Mouse (Mus musculus): ENCODE results near the gene Stab2. TPM values are rescaled to one million over a fixed set of nuclear protein-coding genes. Genes with fewer than 3 reads are reported as not detected.
A peak's percentile ranks its signal among the peaks of the same experiment; 100 is the strongest.

Gene Stab2
- polyA plus RNA-seq, 1 experiment from 2014 or later: 16.3 TPM

DNA sequence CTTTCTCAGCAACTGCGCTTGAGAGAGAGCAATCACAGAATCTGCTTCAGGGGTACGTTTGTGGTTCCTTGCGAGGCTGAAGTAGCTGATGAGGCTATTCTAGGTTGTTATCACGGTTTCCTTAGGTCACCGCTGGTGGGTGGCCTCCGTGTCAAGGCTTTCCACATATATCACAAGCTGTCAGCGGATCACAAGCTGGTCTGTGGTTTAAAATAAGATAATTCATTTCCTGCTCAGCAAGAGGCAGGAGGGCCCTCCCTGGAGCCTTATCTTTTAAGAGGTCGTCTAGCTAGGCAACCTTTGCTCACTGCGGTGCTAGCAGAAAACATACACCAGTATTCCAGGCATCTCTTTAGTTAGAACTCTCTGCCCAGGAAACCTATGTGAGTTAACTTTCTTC is 17.2 kb downstream of the Stab2 start:
- 0 out of 2 replicates have a peak, but pooled peaks cover 4% of the 10 kb centered on the region for H3K27me3 ChIP-seq
- 0 out of 2 replicates have a peak, but pooled peaks cover 6% of the 10 kb centered on the region for H3K4me1 ChIP-seq (replicated peaks)
- H3K27ac ChIP-seq: no peak overlapping the region; the same call in 1 of the 2 replicates
- no peak overlapping the region for H3K9ac ChIP-seq
- H3K4me3 ChIP-seq (replicated peaks): no peak overlapping the region
- H3K9me3 ChIP-seq (replicated peaks): no peaks in the 10 kb centered on the region
- ATAC-seq (ENCODE audit: low read depth) (peak; percentile 78), DNase-seq (peak; percentile 10)
- no peak overlapping the region for H3K4me2 ChIP-seq
- 8% methylated on average over 9 of the region's 9 CpGs for WGBS (ENCODE audit: insufficient replicate concordance)
- no peaks in the 10 kb centered on the region for H3K36me3 ChIP-seq

DNA sequence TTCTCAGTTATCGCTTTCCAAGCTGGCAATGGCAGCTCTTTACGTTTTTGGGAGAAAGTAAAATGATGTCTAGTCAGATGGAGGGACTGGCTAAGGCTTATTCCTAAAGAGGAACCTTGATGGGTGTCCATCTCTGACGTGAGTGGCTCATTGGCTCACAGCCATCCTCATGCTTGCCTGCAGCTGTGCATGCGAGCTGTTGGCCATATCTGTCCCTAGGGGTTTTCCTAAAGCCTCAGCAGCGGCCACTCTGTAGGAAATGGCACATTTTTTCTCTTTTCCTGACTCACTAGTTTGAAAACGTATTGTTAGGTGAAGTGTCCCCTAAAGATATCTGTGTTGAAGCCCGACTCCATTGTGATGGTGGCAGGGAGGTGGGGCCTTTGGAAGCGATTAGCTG is 18.0 kb downstream of the Stab2 start:
- no peak for DNase-seq
- H3K27me3 ChIP-seq: 0 out of 2 replicates have a peak, but pooled peaks cover 4% of the 10 kb centered on the region
- ATAC-seq (ENCODE audit: low read depth): no peak

DNA sequence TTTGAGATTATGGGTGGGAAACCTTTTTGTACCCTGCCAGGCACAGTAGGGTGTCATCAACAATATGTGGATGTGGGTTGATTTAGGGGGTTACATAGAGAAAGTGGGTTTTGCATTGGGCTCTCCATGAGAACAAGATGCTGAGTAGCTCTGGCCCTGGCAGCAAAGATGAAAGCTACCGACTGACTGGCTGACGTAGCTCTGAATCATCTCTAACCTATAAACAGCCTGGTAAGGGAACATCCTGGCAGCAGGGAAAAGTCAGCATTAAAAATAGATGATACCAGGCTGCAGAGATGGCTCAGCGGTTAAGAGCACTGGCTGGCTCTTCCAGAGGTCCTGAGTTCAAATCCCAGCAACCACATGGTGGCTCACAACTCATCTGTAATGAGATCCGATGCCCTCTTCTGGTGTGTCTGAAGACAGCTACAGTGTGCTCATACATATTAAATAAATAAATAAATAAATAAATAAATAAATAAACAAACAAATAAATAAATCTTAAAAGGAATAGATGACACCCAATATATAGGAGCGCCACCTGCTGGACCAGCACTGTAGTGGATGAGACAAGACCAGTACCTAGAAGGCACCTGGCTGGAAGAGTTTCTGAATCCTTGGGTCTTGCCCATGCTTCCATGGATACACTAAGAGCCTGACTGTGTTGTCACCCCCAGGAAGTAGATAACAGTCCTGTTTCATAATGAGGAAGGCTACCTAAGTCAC is 31.7 kb downstream of the Stab2 start:
- ATAC-seq (ENCODE audit: low read depth) (no peak), DNase-seq (no peak)
- no peaks in the 10 kb centered on the region for H3K36me3 ChIP-seq
- 65% methylated on average over 5 of the region's 5 CpGs for WGBS (ENCODE audit: insufficient replicate concordance)
- H3K9ac ChIP-seq: no peak overlapping the region
- H3K27me3 ChIP-seq: no peaks in the 10 kb centered on the region
- no peaks in the 10 kb centered on the region for H3K9me3 ChIP-seq (replicated peaks)
- H3K4me2 ChIP-seq: no peak overlapping the region
- H3K4me1 ChIP-seq (replicated peaks): no peaks in the 10 kb centered on the region
- H3K27ac ChIP-seq: no peak overlapping the region
- H3K4me3 ChIP-seq (replicated peaks): no peak overlapping the region

More for the DNA sequence above, 18.0 kb downstream of the Stab2 start:
- H3K27ac ChIP-seq: no peak overlapping the region
- H3K4me2 ChIP-seq: no peak overlapping the region
- H3K9me3 ChIP-seq (replicated peaks): no peaks in the 10 kb centered on the region
- H3K9ac ChIP-seq: no peak overlapping the region
- H3K4me3 ChIP-seq (replicated peaks): no peak overlapping the region
- no peaks in the 10 kb centered on the region for H3K36me3 ChIP-seq
- 29% methylated on average over 8 of the region's 8 CpGs for WGBS (ENCODE audit: insufficient replicate concordance)
- H3K4me1 ChIP-seq (replicated peaks): 0 out of 2 replicates have a peak, but pooled peaks cover 6% of the 10 kb centered on the region

DNA sequence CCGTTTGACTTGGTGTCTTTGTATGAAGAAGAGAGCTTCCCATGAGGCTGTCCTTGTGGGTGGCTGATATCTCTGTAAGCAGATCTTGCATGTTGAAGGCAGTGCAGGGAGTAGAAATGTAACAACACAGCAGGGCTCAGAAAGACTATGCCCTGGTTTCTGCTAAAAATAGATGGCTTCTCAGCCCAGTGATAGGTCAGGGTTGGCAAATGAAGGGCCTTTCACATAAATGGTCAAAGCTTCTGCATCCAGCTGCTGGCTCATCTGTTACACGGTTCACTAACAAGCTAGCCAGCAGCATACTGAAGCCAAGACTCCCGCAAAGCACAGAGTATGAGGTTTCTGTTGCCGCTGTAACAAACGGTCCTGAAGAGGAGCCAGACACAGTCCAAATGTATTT is 34.5 kb downstream of the Stab2 start:
- 62% methylated on average over 5 of the region's 5 CpGs for WGBS (ENCODE audit: insufficient replicate concordance)
- Histone ChIP-seq H3K27me3 (no peaks in the 10 kb centered on the region), H3K4me3 (replicated peaks) (no peak overlapping the region), H3K9me3 (replicated peaks) (no peaks in the 10 kb centered on the region), H3K9ac (no peak overlapping the region), H3K36me3 (no peaks in the 10 kb centered on the region), H3K4me2 (no peak overlapping the region), H3K4me1 (replicated peaks) (no peaks in the 10 kb centered on the region), H3K27ac (no peak overlapping the region)
- DNase-seq (no peak), ATAC-seq (ENCODE audit: low read depth) (no peak)

DNA sequence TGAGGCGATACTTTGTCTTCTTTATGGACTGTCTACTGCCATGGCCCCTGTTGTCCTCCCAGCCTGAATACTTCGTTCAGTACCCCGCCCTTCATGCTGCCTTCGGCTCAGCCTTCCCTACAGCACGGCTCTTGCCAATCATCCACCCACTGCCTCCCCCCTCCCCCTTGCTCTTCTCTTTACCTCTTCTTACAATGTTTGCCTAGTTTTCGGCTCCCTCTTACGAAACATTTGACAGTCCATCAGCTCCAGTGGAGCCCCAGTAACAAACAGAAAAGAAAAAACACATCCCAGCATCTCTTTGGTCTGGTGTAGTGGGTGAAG is 35.4 kb downstream of the Stab2 start:
- H3K27me3 ChIP-seq: no peaks in the 10 kb centered on the region
- H3K4me1 ChIP-seq (replicated peaks): no peaks in the 10 kb centered on the region
- WGBS (ENCODE audit: insufficient replicate concordance): 35% methylated on average over 7 of the region's 7 CpGs
- H3K4me3 ChIP-seq (replicated peaks): 0 out of 2 replicates have a peak overlapping the region, but pooled peaks have one; percentile 11
- ATAC-seq (ENCODE audit: low read depth) (peak; percentile 70), DNase-seq (no peak)
- no peak overlapping the region for H3K27ac ChIP-seq
- H3K36me3 ChIP-seq: no peaks in the 10 kb centered on the region
- H3K9ac ChIP-seq: no peak overlapping the region
- peak overlapping the region; percentile 39 for H3K4me2 ChIP-seq
- no peaks in the 10 kb centered on the region for H3K9me3 ChIP-seq (replicated peaks)

DNA sequence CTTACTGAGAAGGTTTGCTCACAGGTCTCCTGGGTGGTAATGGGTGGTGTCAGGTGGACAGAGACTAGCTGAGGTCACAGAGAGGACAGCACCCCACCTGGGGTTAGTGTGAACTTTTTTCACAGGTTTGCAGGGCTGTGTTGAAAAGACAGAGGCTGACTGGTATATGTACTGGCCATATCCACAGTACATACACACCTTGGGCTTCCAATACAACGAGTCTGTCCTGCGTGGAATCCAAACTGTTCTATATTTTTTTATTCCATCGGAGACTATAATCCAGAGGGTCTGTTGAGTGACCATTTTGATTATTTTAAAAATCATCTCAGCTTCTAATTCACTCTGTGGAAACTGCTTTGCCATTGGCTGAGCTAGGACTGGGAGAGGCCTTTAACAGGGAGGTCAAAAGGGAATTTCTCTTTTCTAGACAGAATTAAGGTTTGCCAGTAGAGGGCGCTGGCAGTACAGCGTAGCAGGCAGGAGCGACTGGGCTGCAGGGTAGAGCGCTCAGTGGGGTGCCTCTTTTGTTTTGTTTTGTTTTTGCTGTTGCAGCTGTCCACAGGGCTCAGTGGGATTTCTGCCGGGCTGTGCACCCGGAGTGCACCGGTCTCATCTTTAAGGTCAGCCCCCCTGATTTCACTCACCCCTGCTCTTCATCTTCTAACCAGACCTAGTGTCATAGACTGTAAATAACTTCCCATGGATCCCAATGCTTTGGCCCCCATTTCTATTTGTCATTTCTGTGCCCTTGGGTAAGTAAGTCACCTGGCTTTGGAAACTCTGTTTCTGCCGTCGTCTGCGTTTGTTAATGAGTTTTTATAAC is 35.9 kb downstream of the Stab2 start:
- Histone ChIP-seq H3K9me3 (replicated peaks) (no peaks in the 10 kb centered on the region), H3K27ac (no peak overlapping the region), H3K4me2 (peak overlapping the region; percentile 39), H3K9ac (no peak overlapping the region), H3K27me3 (no peaks in the 10 kb centered on the region), H3K36me3 (no peaks in the 10 kb centered on the region), H3K4me3 (replicated peaks) (peak overlapping the region; percentile 11; the same call in 1 of the 2 replicates), H3K4me1 (replicated peaks) (no peaks in the 10 kb centered on the region)
- DNase-seq: peak; percentile 11
- WGBS (ENCODE audit: insufficient replicate concordance): 26% methylated on average over 13 of the region's 13 CpGs
- peak; percentile 54; the same call in 1 of the 2 replicates for ATAC-seq (ENCODE audit: low read depth)

DNA sequence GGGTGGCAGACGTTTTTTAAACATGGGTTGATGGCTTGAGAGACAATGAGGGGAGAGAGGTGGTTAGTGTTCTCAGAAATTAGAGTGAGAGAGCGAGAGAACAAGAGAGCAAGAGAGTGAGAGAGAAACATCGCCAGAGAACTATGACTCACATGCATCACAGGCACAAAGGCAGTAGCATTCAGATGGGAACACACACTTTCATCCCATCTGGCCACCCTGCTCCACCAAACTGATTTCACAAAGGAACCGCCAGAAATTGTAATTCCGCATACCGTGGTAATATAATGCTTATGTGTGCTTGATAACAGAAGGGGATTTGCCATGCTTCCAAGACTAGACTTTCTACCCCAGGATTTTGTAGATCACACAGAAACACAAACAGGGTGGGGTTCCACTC is 38.5 kb downstream of the Stab2 start:
- Histone ChIP-seq H3K4me2 (no peak overlapping the region), H3K4me1 (replicated peaks) (no peaks in the 10 kb centered on the region), H3K9ac (no peak overlapping the region), H3K9me3 (replicated peaks) (no peaks in the 10 kb centered on the region), H3K36me3 (no peaks in the 10 kb centered on the region), H3K4me3 (replicated peaks) (no peak overlapping the region), H3K27me3 (no peaks in the 10 kb centered on the region), H3K27ac (no peak overlapping the region)
- WGBS (ENCODE audit: insufficient replicate concordance): 64% methylated on average over 6 of the region's 6 CpGs
- ATAC-seq (ENCODE audit: low read depth): no peak
- DNase-seq: no peak

DNA sequence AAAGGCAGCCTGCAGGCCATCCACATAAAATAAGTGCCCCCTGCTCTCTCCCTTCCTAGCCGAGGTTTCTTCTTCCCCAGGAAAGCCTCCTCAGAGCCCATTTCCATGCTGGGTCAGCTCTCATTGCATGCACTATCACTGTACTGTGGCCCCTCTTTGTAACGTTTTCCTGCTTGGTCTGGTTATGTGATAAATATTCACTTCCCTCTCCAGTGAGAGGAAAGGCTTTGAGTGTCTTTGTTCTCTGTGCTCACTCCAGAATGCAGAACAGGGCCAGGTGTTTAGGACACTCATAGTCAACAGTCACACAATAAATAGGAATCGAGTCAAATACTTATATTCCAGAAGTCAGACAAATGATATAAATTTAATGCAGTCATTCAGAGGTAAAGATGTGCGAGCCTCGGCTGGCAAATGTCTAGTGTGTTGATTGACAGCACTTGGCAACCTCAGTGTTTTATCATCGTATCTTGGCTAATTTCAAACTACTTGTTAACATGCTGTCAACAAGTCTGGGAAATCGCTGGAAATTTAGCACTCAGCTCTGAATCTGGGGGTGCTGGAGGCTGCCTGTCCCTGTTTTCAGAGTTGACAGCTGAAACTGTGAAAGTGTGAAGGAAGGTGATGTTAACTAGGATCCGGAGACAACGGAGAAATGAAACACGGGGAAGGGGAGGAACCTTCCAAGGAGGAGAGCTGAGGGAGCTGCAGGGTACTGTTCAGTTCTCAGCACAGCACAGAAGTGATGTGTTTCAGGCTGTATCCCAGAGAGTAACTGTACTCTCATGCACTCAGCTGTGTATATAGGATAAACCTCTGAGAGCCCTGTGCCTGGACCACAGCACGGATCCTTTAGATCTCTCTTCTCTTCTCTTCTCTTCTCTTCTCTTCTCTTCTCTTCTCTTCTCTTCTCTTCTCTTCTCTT is 46.0 kb downstream of the Stab2 start:
- ATAC-seq (ENCODE audit: low read depth) (no peak), DNase-seq (no peak)
- Histone ChIP-seq H3K9ac (no peak overlapping the region), H3K27me3 (no peaks in the 10 kb centered on the region), H3K36me3 (no peaks in the 10 kb centered on the region), H3K4me1 (replicated peaks) (no peaks in the 10 kb centered on the region), H3K4me3 (replicated peaks) (no peak overlapping the region), H3K27ac (no peak overlapping the region), H3K9me3 (replicated peaks) (no peaks in the 10 kb centered on the region), H3K4me2 (no peak overlapping the region)
- 42% methylated on average over 11 of the region's 11 CpGs for WGBS (ENCODE audit: insufficient replicate concordance)

DNA sequence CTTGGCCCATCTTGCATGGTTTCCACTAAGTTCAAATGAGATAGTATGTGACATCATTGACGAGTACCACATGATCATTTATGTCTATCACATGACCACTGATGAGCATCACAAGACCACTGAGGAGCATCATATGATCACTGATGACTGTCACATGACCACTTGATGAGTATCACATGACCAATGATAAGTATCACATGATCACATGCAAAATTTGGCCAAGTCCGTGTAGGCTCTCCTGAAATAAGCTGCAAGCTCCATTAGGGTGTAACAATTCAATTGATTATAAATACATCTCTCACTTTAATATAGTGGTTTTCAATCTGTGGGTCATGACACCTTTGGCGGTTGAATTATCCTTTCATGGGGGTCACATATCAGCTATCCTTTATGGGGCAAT is 52.5 kb downstream of the Stab2 start:
- H3K36me3 ChIP-seq: no peaks in the 10 kb centered on the region
- H3K4me3 ChIP-seq (replicated peaks): no peak overlapping the region
- H3K27me3 ChIP-seq: no peaks in the 10 kb centered on the region
- WGBS (ENCODE audit: insufficient replicate concordance): 59% methylated on average over 3 of the region's 3 CpGs
- H3K9me3 ChIP-seq (replicated peaks): no peaks in the 10 kb centered on the region
- no peak overlapping the region for H3K9ac ChIP-seq
- H3K27ac ChIP-seq: no peak overlapping the region
- ATAC-seq (ENCODE audit: low read depth): no peak
- no peak overlapping the region for H3K4me2 ChIP-seq
- no peaks in the 10 kb centered on the region for H3K4me1 ChIP-seq (replicated peaks)
- no peak for DNase-seq

DNA sequence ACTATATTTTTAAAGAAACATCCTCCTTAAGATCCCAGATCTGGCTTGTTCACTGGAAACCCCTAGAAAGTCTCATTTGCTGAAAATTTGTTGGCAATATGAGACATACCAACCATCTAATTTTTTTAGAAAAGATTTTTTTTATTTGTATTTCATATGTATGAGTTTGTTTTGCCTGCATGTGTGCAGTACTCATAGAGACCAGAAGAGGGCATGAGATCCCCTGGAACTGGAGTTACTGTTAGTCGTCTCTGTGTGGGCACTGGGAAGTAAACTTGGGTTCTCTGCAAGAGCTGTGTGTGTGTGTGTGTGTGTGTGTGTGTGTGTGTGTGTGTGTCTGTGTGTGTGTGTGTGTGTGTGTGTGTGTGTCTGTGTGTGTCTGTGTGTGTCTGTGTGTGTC is 55.1 kb downstream of the Stab2 start:
- 50% methylated on average over 1 of the region's 1 CpGs for WGBS (ENCODE audit: insufficient replicate concordance)
- no peak overlapping the region for H3K27ac ChIP-seq

DNA sequence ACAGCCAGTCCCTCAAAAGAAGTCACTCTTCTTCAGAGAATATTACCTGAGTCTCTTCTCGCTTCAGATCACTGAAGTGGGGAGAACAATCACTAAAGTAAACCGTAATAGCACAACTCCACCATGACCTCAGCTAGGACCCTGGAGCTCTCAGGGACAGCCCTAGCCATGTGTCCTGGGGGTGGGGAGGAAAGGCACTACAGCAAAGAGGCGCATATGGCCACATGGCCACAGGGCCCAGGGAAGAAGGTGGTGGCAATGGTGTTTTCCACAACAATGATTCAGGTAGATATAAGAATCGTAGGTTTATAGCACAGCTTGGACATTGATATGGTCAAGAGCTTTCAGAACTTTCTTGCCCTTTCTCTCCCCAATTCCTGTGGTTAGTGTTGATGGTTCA is 57.0 kb downstream of the Stab2 start:
- no peaks in the 10 kb centered on the region for H3K9me3 ChIP-seq (replicated peaks)
- DNase-seq (no peak), ATAC-seq (ENCODE audit: low read depth) (no peak)
- H3K4me2 ChIP-seq: no peak overlapping the region
- no peak overlapping the region for H3K9ac ChIP-seq
- 71% methylated on average over 4 of the region's 4 CpGs for WGBS (ENCODE audit: insufficient replicate concordance)
- no peaks in the 10 kb centered on the region for H3K27me3 ChIP-seq
- no peaks in the 10 kb centered on the region for H3K36me3 ChIP-seq
- no peak overlapping the region for H3K4me3 ChIP-seq (replicated peaks)
- H3K4me1 ChIP-seq (replicated peaks): peaks cover 3% of the 10 kb centered on the region; the same call in 1 of the 2 replicates
- H3K27ac ChIP-seq: no peak overlapping the region

More for the DNA sequence above, 55.1 kb downstream of the Stab2 start:
- DNase-seq (no peak), ATAC-seq (ENCODE audit: low read depth) (no peak)
- H3K27me3 ChIP-seq: no peaks in the 10 kb centered on the region
- H3K9ac ChIP-seq: no peak overlapping the region
- no peaks in the 10 kb centered on the region for H3K4me1 ChIP-seq (replicated peaks)
- H3K4me3 ChIP-seq (replicated peaks): no peak overlapping the region
- no peaks in the 10 kb centered on the region for H3K36me3 ChIP-seq
- H3K4me2 ChIP-seq: no peak overlapping the region
- no peaks in the 10 kb centered on the region for H3K9me3 ChIP-seq (replicated peaks)
